Mouse (Mus musculus) midbrain, embryonic 14.5 days (tissue): Measurements from ENCODE around the gene Tmem19. TPM values are rescaled to one million over a fixed set of nuclear protein-coding genes. Genes with fewer than 3 reads are reported as not detected.

ENCODE experiments used
- ATAC-seq: fragments of 200-750 bp; cut with Nextera tagmentation; 2 replicates; pipeline ENCODE4 v1.8.0; 2017; ENCODE audit warnings: moderate number of reproducible peaks, moderate library complexity; ENCODE audit not compliant: low FRiP score, low TSS enrichment
- DNase-seq: peaks from one replicate; pipeline ENCODE4 v3.0.0-alpha.2; 2015
- H3K27ac ChIP-seq: fragments of 300-500 bp; sonication (generic); replicated peaks from 2 replicates; pipeline ENCODE4 v1.5.1; 2014; ENCODE audit warnings: mild to moderate bottlenecking, low read depth, low read length, moderate library complexity
- H3K27me3 ChIP-seq: fragments of 300-500 bp; sonication (generic); 2 replicates; pipeline ENCODE4 v1.6.1; 2014; ENCODE audit warnings: low read length, control low read depth, mixed read lengths; ENCODE audit not compliant: control insufficient read depth, insufficient read depth
- H3K36me3 ChIP-seq: fragments of 300-500 bp; sonication (generic); 2 replicates; pipeline ENCODE4 v1.6.1; 2014; ENCODE audit warnings: low read length, control low read depth; ENCODE audit not compliant: control insufficient read depth, insufficient read depth
- H3K4me1 ChIP-seq: fragments of 300-500 bp; sonication (generic); 2 replicates; pipeline ENCODE4 v1.6.1; 2014; ENCODE audit warnings: mild to moderate bottlenecking, antibody characterized with exemption, low read length, control low read depth; ENCODE audit not compliant: control insufficient read depth, insufficient read depth
- H3K4me2 ChIP-seq: fragments of 300-500 bp; sonication (generic); 2 replicates; pipeline ENCODE4 v1.6.1; 2014; ENCODE audit warnings: mild to moderate bottlenecking, low read length, moderate library complexity
- H3K4me3 ChIP-seq: fragments of 300-500 bp; sonication (generic); replicated peaks from 2 replicates; pipeline ENCODE4 v1.5.1; 2014; ENCODE audit warnings: low read depth, low read length
- H3K9ac ChIP-seq: fragments of 300-500 bp; sonication (generic); replicated peaks from 2 replicates; pipeline ENCODE4 v1.6.1; 2014; ENCODE audit warnings: mild to moderate bottlenecking, low read length, moderate library complexity
- H3K9me3 ChIP-seq: fragments of 300-500 bp; sonication (generic); 2 replicates; pipeline ENCODE4 v1.6.1; 2016; ENCODE audit warnings: low read length, control low read depth, mixed read lengths; ENCODE audit not compliant: control insufficient read depth
- WGBS: fragments of 180-500 bp; shearing (Covaris S2); extraction: QIAGEN DNeasy Blood & Tissue Kit; methylation state at CpG from one replicate; pipeline ENCODE4 v1.1.7; 2014; 5-methylcytosine and 5-hydroxymethylcytosine counted together
- polyA plus RNA-seq: library from polyadenylated mRNA; unstranded; fragments of >200 nt; fragmentation: Nextera tagmentation; extraction: Ambion mirVana; gene quantifications from 2 replicates; pipeline ENCODE4 v1.2.1, GENCODE M21; 2014

Gene Tmem19
- polyA plus RNA-seq, 1 experiment from 2014 or later: 43.3 TPM

GRCm38 (mm10) chr10:115309191-115309590 is 53.1 kb downstream of the Tmem19 start:
- DNase-seq: no peak

GRCm38 (mm10) chr10:115307331-115307875 is 54.9 kb downstream of the Tmem19 start:
- DNase-seq: no peak
- H3K36me3 ChIP-seq: no peaks in the 10 kb centered on the region
- peaks cover 3% of the 10 kb centered on the region for H3K4me1 ChIP-seq
- H3K27me3 ChIP-seq: no peaks in the 10 kb centered on the region
- no peak overlapping the region for H3K9ac ChIP-seq
- 93% methylated on average over 7 of the region's 7 CpGs for WGBS
- no peak overlapping the region for H3K4me3 ChIP-seq
- ATAC-seq: no peak
- H3K9me3 ChIP-seq: no peaks in the 10 kb centered on the region
- H3K27ac ChIP-seq: no peak overlapping the region
- H3K4me2 ChIP-seq: no peak overlapping the region

More at GRCm38 (mm10) chr10:115309191-115309590, 53.1 kb downstream of the Tmem19 start:
- Histone ChIP-seq H3K4me1 (peaks cover 19% of the 10 kb centered on the region), H3K9me3 (no peaks in the 10 kb centered on the region), H3K9ac (no peak overlapping the region), H3K4me2 (no peak overlapping the region), H3K36me3 (no peaks in the 10 kb centered on the region), H3K4me3 (no peak overlapping the region), H3K27ac (no peak overlapping the region), H3K27me3 (no peaks in the 10 kb centered on the region)
- WGBS: 92% methylated on average over 4 of the region's 4 CpGs
- no peak for ATAC-seq

GRCm38 (mm10) chr10:115298683-115299082 is 63.6 kb downstream of the Tmem19 start:
- no peak overlapping the region for H3K27ac ChIP-seq
- WGBS: 94% methylated on average over 4 of the region's 4 CpGs
- ATAC-seq: no peak
- no peaks in the 10 kb centered on the region for H3K27me3 ChIP-seq
- DNase-seq: no peak
- H3K4me2 ChIP-seq: no peak overlapping the region
- peaks cover 59% of the 10 kb centered on the region for H3K36me3 ChIP-seq
- no peak overlapping the region for H3K9ac ChIP-seq
- no peaks in the 10 kb centered on the region for H3K9me3 ChIP-seq
- H3K4me3 ChIP-seq: no peak overlapping the region
- no peaks in the 10 kb centered on the region for H3K4me1 ChIP-seq

GRCm38 (mm10) chr10:115297582-115297981 is 64.7 kb downstream of the Tmem19 start:
- Histone ChIP-seq H3K4me2 (no peak overlapping the region), H3K36me3 (peaks cover 70% of the 10 kb centered on the region), H3K9ac (no peak overlapping the region), H3K9me3 (no peaks in the 10 kb centered on the region), H3K4me1 (no peaks in the 10 kb centered on the region), H3K27ac (no peak overlapping the region), H3K27me3 (no peaks in the 10 kb centered on the region), H3K4me3 (no peak overlapping the region)
- ATAC-seq (no peak), DNase-seq (no peak)
- 89% methylated on average over 5 of the region's 5 CpGs for WGBS

- H3K4me2 ChIP-seq: no peak overlapping the region
- no peak overlapping the region for H3K9ac ChIP-seq
- 91% methylated on average over 9 of the region's 9 CpGs for WGBS
- no peak overlapping the region for H3K4me3 ChIP-seq
- ATAC-seq (no peak), DNase-seq (peak; percentile 25)
- no peaks in the 10 kb centered on the region for H3K4me1 ChIP-seq
- no peak overlapping the region for H3K27ac ChIP-seq
- peaks cover 75% of the 10 kb centered on the region for H3K36me3 ChIP-seq
- H3K27me3 ChIP-seq: no peaks in the 10 kb centered on the region
- H3K9me3 ChIP-seq: no peaks in the 10 kb centered on the region
Observed at GRCm38 (mm10) chr10:115296401-115296935, 65.8 kb downstream of the Tmem19 start.

- Histone ChIP-seq H3K36me3 (peaks cover 74% of the 10 kb centered on the region), H3K9ac (no peak overlapping the region), H3K27ac (no peak overlapping the region), H3K27me3 (no peaks in the 10 kb centered on the region), H3K4me2 (no peak overlapping the region), H3K4me1 (no peaks in the 10 kb centered on the region), H3K9me3 (no peaks in the 10 kb centered on the region), H3K4me3 (no peak overlapping the region)
- DNase-seq (no peak), ATAC-seq (no peak)
- 95% methylated on average over 3 of the region's 3 CpGs for WGBS
Observed at GRCm38 (mm10) chr10:115295162-115295561, 67.1 kb downstream of the Tmem19 start.

GRCm38 (mm10) chr10:115294715-115295114 is 67.6 kb downstream of the Tmem19 start:
- Histone ChIP-seq H3K9me3 (no peaks in the 10 kb centered on the region), H3K36me3 (peaks cover 70% of the 10 kb centered on the region)

GRCm38 (mm10) chr10:115293946-115294345 is 68.4 kb downstream of the Tmem19 start:
- Histone ChIP-seq H3K4me2 (no peak overlapping the region), H3K27ac (no peak overlapping the region), H3K9me3 (no peaks in the 10 kb centered on the region), H3K4me1 (no peaks in the 10 kb centered on the region), H3K36me3 (peaks cover 69% of the 10 kb centered on the region), H3K27me3 (no peaks in the 10 kb centered on the region), H3K4me3 (no peak overlapping the region), H3K9ac (no peak overlapping the region)
- no peak for ATAC-seq
- DNase-seq: no peak
- 93% methylated on average over 7 of the region's 7 CpGs for WGBS

More at GRCm38 (mm10) chr10:115294715-115295114, 67.6 kb downstream of the Tmem19 start:
- H3K4me1 ChIP-seq: no peaks in the 10 kb centered on the region
- DNase-seq: no peak
- WGBS: 78% methylated on average over 7 of the region's 7 CpGs
- H3K27ac ChIP-seq: no peak overlapping the region
- H3K4me3 ChIP-seq: no peak overlapping the region
- no peak overlapping the region for H3K9ac ChIP-seq
- no peak overlapping the region for H3K4me2 ChIP-seq
- no peaks in the 10 kb centered on the region for H3K27me3 ChIP-seq
- ATAC-seq: no peak

GRCm38 (mm10) chr10:115290671-115291070 is 71.6 kb downstream of the Tmem19 start:
- Histone ChIP-seq H3K4me3 (no peak overlapping the region), H3K9me3 (no peaks in the 10 kb centered on the region), H3K36me3 (peaks cover 70% of the 10 kb centered on the region), H3K9ac (no peak overlapping the region), H3K4me1 (no peaks in the 10 kb centered on the region), H3K4me2 (no peak overlapping the region), H3K27ac (no peak overlapping the region), H3K27me3 (no peaks in the 10 kb centered on the region)
- ATAC-seq (no peak), DNase-seq (no peak)
- 96% methylated on average over 9 of the region's 9 CpGs for WGBS
